8 mouse cellular contexts compared by ENCODE assay signal in the genomic region with DNA sequence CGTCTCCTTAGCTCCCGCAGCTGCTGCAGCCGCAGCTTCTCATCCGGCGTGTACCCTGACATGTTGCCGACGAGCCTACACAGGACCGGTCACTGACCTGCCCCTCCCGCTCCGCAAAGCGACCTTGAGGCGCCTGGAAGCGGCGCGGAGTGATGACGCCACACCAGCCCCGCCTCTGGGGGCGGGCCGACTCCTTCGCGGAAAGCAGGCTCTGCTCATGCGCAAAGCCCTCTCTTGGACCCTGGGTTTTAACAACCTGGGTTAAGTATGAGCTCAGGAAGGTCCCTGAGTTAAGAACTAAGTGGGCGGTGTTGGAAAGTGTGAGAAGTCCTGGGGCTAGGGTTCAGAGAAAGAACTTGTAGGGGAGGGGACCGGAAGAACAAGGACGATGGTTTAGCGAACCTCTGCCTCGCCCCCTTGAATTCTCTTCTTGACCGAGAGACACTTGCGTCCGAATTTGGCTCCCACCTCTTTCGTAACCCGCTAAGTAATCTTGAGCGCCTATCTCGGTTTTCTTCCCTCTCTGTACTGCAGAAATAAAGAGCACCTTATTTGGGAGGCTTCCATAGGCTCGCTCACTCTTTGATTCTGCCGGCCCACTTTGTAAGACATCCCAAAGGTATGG. TPM values are rescaled to one million over a fixed set of nuclear protein-coding genes. Genes with fewer than 3 reads are reported as not detected.
DNase-seq lines count a peak whose midpoint lies in the region; ATAC-seq and TF ChIP-seq lines count a peak whose summit lies in the region.

A gene (minus strand): TSS at position 146 of the 625 bp plus-strand sequence.

- 0 out of 2 replicates have a peak, but pooled peaks have one; percentile 20 for TF ChIP-seq EP300 in heart, adult 2 months (IDR thresholded peaks at IDR 0.05; ENCODE audit: insufficient read depth, low read depth, low read length)

- H3K9ac ChIP-seq in embryonic facial prominence, embryonic 13.5 days: peak within 1 kb of the TSS; percentile 97
- peak within 1 kb of the TSS; percentile 83 for H3K9ac ChIP-seq in heart, adult 2 months (ENCODE audit: low read depth, low read length)
- H3K9ac ChIP-seq in limb, embryonic 13.5 days: peak within 1 kb of the TSS; percentile 94
- H3K9ac ChIP-seq in midbrain, embryonic 16.5 days (ENCODE audit: low read depth, low read length): peak within 1 kb of the TSS; percentile 71

- H3K4me3 ChIP-seq in embryonic facial prominence, embryonic 13.5 days: peak within 1 kb of the TSS; percentile 95
- peak within 1 kb of the TSS; percentile 73 for H3K4me3 ChIP-seq in heart, adult 2 months
- peak within 1 kb of the TSS; percentile 93 for H3K4me3 ChIP-seq in limb, embryonic 13.5 days
- H3K4me3 ChIP-seq in midbrain, embryonic 16.5 days (ENCODE audit: low read depth, low read length): peak within 1 kb of the TSS; percentile 65

- no peak for TF ChIP-seq CTCF in heart, adult 2 months (IDR thresholded peaks at IDR 0.05)

- WGBS in embryonic facial prominence, embryonic 13.5 days: under 1% methylated on average over 36 of the region's 36 CpGs
- WGBS in heart, adult 2 months: under 1% methylated on average over 36 of the region's 36 CpGs
- WGBS in limb, embryonic 13.5 days: under 1% methylated on average over 36 of the region's 36 CpGs
- under 1% methylated on average over 36 of the region's 36 CpGs for WGBS in midbrain, embryonic 16.5 days

- peaks cover 13% of the 10 kb centered on the region for H3K4me1 ChIP-seq in embryonic facial prominence, embryonic 13.5 days
- no peaks in the 10 kb centered on the region for H3K4me1 ChIP-seq in heart, adult 2 months (ENCODE audit: control insufficient read depth, insufficient read depth, low read length)
- H3K4me1 ChIP-seq in limb, embryonic 13.5 days: peaks cover 12% of the 10 kb centered on the region
- H3K4me1 ChIP-seq in midbrain, embryonic 16.5 days (ENCODE audit: control insufficient read depth, insufficient read depth, low read length): peaks cover 11% of the 10 kb centered on the region

- no peaks in the 10 kb centered on the region for H3K27me3 ChIP-seq in embryonic facial prominence, embryonic 13.5 days
- H3K27me3 ChIP-seq in heart, adult 2 months (ENCODE audit: control insufficient read depth, insufficient read depth, low read length): no peaks in the 10 kb centered on the region
- no peaks in the 10 kb centered on the region for H3K27me3 ChIP-seq in limb, embryonic 13.5 days
- no peaks in the 10 kb centered on the region for H3K27me3 ChIP-seq in midbrain, embryonic 16.5 days (ENCODE audit: control insufficient read depth, insufficient read depth, low read depth, low read length)

- DNase-seq in 3134 (ENCODE audit: extremely low read depth, insufficient read length, low spot score): peak; percentile 100
- peak; percentile 96 to 97 for DNase-seq in adrenal gland, postnatal 36 days
- peak; percentile 93 to 96 for DNase-seq in heart, adult 2 months
- peak; percentile 92 to 94 for DNase-seq in kidney, adult 8-10 months
- peak; percentile 95 to 97 for DNase-seq in spleen, postnatal 10 days (ENCODE audit: low spot score in 2 of 2)

- H3K4me2 ChIP-seq in embryonic facial prominence, embryonic 13.5 days: peak within 1 kb of the TSS; percentile 92
- H3K4me2 ChIP-seq in limb, embryonic 13.5 days (replicated peaks): peak within 1 kb of the TSS; percentile 96
- peak within 1 kb of the TSS; percentile 70 for H3K4me2 ChIP-seq in midbrain, embryonic 16.5 days (ENCODE audit: low read length)

- no peaks in the 10 kb centered on the region for H3K9me3 ChIP-seq in embryonic facial prominence, embryonic 13.5 days
- no peaks in the 10 kb centered on the region for H3K9me3 ChIP-seq in limb, embryonic 13.5 days
- no peaks in the 10 kb centered on the region for H3K9me3 ChIP-seq in midbrain, embryonic 16.5 days (replicated peaks; ENCODE audit: control insufficient read depth, low read length, poor library complexity, severe bottlenecking)

- intact Hi-C loops in heart, adult 2 months (cut with DNase I): loop anchor here (1.0 to 2.0 kb wide), 2 partner anchors 10 to 137 kb away; a partner anchor contains a TSS

- peak within 1 kb of the TSS; percentile 80 for H3K27ac ChIP-seq in embryonic facial prominence, embryonic 13.5 days
- H3K27ac ChIP-seq in heart, adult 2 months: peak within 1 kb of the TSS; percentile 91
- peak within 1 kb of the TSS; percentile 87 for H3K27ac ChIP-seq in limb, embryonic 13.5 days
- H3K27ac ChIP-seq in midbrain, embryonic 16.5 days (ENCODE audit: low read length): peak within 1 kb of the TSS; percentile 43; the same call in 1 of the 2 replicates

- peak; percentile 92 for ATAC-seq in embryonic facial prominence, embryonic 13.5 days (ENCODE audit: insufficient number of reproducible peaks, insufficient read depth, low FRiP score, low TSS enrichment, low read depth)
- ATAC-seq in limb, embryonic 13.5 days (ENCODE audit: low FRiP score, low read depth): peak; percentile 96
- ATAC-seq in midbrain, embryonic 16.5 days: peak; percentile 96

- peak; percentile 91 for TF ChIP-seq POLR2A in heart, adult 2 months (IDR thresholded peaks at IDR 0.05; ENCODE audit: insufficient read depth, low read depth, low read length)

- peaks cover 17% of the 10 kb centered on the region for H3K36me3 ChIP-seq in embryonic facial prominence, embryonic 13.5 days
- peaks cover 2% of the 10 kb centered on the region; the same call in 1 of the 2 replicates for H3K36me3 ChIP-seq in heart, adult 2 months (ENCODE audit: control insufficient read depth, insufficient read depth, low read length)
- H3K36me3 ChIP-seq in limb, embryonic 13.5 days: peaks cover 23% of the 10 kb centered on the region
- no peaks in the 10 kb centered on the region for H3K36me3 ChIP-seq in midbrain, embryonic 16.5 days (ENCODE audit: control insufficient read depth, insufficient read depth, low read length)

- H3K79me2 ChIP-seq in heart, adult 2 months (replicated peaks; ENCODE audit: control insufficient read depth, insufficient read depth, low read length): peaks cover 3% of the 10 kb centered on the region; the same call in 1 of the 2 replicates

RNA-seq across cellular contexts. Expression of the gene that starts here (rescaled TPM):
- 100 to 1,000 TPM; 253 to 277 TPM for total RNA-seq in adrenal gland, postnatal 36 days (2021)
- polyA plus RNA-seq in embryonic facial prominence, embryonic 13.5 days (2015; fragmentation: Nextera tagmentation; extraction: Ambion mirVana): 303 and 307 TPM in 2 replicates
- 100 to 1,000 TPM; 435 to 533 TPM for total RNA-seq in heart, adult 2 months (2021)
- polyA plus RNA-seq in heart, adult 2 months (2012; rRNA removed): 320 and 386 TPM in 2 replicates
- 292 and 303 TPM in 2 replicates for polyA plus RNA-seq in limb, embryonic 13.5 days (2015; fragmentation: Nextera tagmentation; extraction: Ambion mirVana)
- 311 and 351 TPM in 2 replicates for polyA plus RNA-seq in midbrain, embryonic 16.5 days (2015; fragmentation: Nextera tagmentation; extraction: Ambion mirVana)

Comparison
In these comparisons a context has a peak if more than half of its experiments do, and no peak if none do; other contexts are left out.
1. Peak in every context shown above with its lines: DNase-seq, ATAC-seq, H3K4me3 ChIP-seq and H3K27ac ChIP-seq.